Mouse (Mus musculus) retina, adult 2 months (tissue): ENCODE results near the gene Foxb1.

ENCODE experiments used
- DNase-seq: peaks from one replicate; pipeline ENCODE4 v3.0.0-alpha.2; 2012; ENCODE audit warnings: low read depth, low spot score

Gene Foxb1

GRCm38 (mm10) chr9:69760371-69761301 lies at the start of gene Foxb1:
TSS of gene Foxb1 (minus strand) at chr9:69760940.
- DNase-seq: no peak

GRCm38 (mm10) chr9:69790562-69790961 lies 29.8 kb upstream of the Foxb1 start:
- no peak for DNase-seq

- DNase-seq: no peak
These were observed 19.3 kb upstream of the Foxb1 start for GRCm38 (mm10) chr9:69779996-69780395.

- no peak for DNase-seq
These were observed 9.3 kb upstream of the Foxb1 start for GRCm38 (mm10) chr9:69769949-69770585.

- no peak for DNase-seq
These were observed 8.6 kb upstream of the Foxb1 start for GRCm38 (mm10) chr9:69769091-69769948.

- DNase-seq: no peak
These were observed 7.6 kb upstream of the Foxb1 start for GRCm38 (mm10) chr9:69768136-69768875.

- no peak for DNase-seq
These were observed 6.7 kb upstream of the Foxb1 start for GRCm38 (mm10) chr9:69767421-69767820.

GRCm38 (mm10) chr9:69766936-69767335 lies 6.2 kb upstream of the Foxb1 start:
- no peak for DNase-seq

- no peak for DNase-seq
These were observed 5.6 kb upstream of the Foxb1 start for GRCm38 (mm10) chr9:69766301-69766700.

GRCm38 (mm10) chr9:69765483-69766050 lies 4.8 kb upstream of the Foxb1 start:
- no peak for DNase-seq

- no peak for DNase-seq
These were observed 4.1 kb upstream of the Foxb1 start for GRCm38 (mm10) chr9:69764586-69765482.

- no peak for DNase-seq
These were observed 3.2 kb upstream of the Foxb1 start for GRCm38 (mm10) chr9:69763681-69764585.

GRCm38 (mm10) chr9:69762703-69763102 lies 2.0 kb upstream of the Foxb1 start:
- DNase-seq: no peak

- no peak for DNase-seq
These were observed 1.5 kb upstream of the Foxb1 start for GRCm38 (mm10) chr9:69762221-69762620.

- DNase-seq: no peak
These were observed 829 bp upstream of the Foxb1 start for GRCm38 (mm10) chr9:69761569-69761968.

GRCm38 (mm10) chr9:69759721-69760221 lies 969 bp downstream of the Foxb1 start:
- DNase-seq: no peak

- DNase-seq: no peak
These were observed 1.7 kb downstream of the Foxb1 start for GRCm38 (mm10) chr9:69758946-69759615.

- no peak for DNase-seq
These were observed 2.2 kb downstream of the Foxb1 start for GRCm38 (mm10) chr9:69758506-69758905.
